Mouse (Mus musculus): ENCODE measurements around the gene Hmgn2.

- TF ChIP-seq CTCF (IDR thresholded peaks at IDR 0.05; ENCODE audit: low read depth, low read length) (no peak), GATA1 (IDR thresholded peaks at IDR 0.05; ENCODE audit: borderline replicate concordance, low read length) (no peak)
Measured at GRCm38 (mm10) chr4:133969114-133969770, 792 bp upstream of the Hmgn2 start.

All from G1E (cell line).